Mouse (Mus musculus) cortical plate, adult 2 months (tissue): ENCODE results near the gene Gm1113. TPM values are rescaled to one million over a fixed set of nuclear protein-coding genes. Genes with fewer than 3 reads are reported as not detected.

Experiments
- H3K27ac ChIP-seq: fragments of 200-500 bp; 2 replicates; pipeline ENCODE4 v1.5.1; 2012; ENCODE audit warnings: low read length, control low read depth, inconsistent platforms; ENCODE audit not compliant: insufficient read depth
- H3K4me1 ChIP-seq: fragments of 200-500 bp; 2 replicates; pipeline ENCODE4 v1.6.1; 2011; ENCODE audit warnings: low read length; ENCODE audit not compliant: control insufficient read depth, insufficient read depth
- H3K4me3 ChIP-seq: fragments of 200-500 bp; 2 replicates; pipeline ENCODE4 v1.5.1; 2011; ENCODE audit warnings: mild to moderate bottlenecking, low read length, control low read depth; ENCODE audit not compliant: insufficient read depth
- CTCF ChIP-seq: fragments of 200-500 bp; IDR thresholded peaks from 2 replicates; pipeline ENCODE4 v1.5.1; 2011; ENCODE audit warnings: mild to moderate bottlenecking, control low read depth, low read length; ENCODE audit not compliant: insufficient read depth; ENCODE audit errors: extremely low read depth
- POLR2A ChIP-seq: fragments of 200-500 bp; IDR thresholded peaks from 2 replicates; pipeline ENCODE4 v1.6.1; 2011; ENCODE audit warnings: mild to moderate bottlenecking, low read length, control low read depth; ENCODE audit not compliant: insufficient read depth; ENCODE audit errors: extremely low read depth
- polyA plus RNA-seq: library from polyadenylated mRNA; depleted of rRNA; stranded (reverse); fragments of >200 nt; gene quantifications from 2 replicates; pipeline ENCODE4 v1.2.3, GENCODE M21; 2012

Gm1113 gene
- polyA plus RNA-seq, 1 experiment = not detected

GRCm38 (mm10) chr9:35508234-35508633 lies 9.8 kb downstream of the Gm1113 start:
- no peak overlapping the region for H3K27ac ChIP-seq
- H3K4me1 ChIP-seq = no peaks in the 10 kb centered on the region
- H3K4me3 ChIP-seq = no peak overlapping the region
- no peak for TF ChIP-seq POLR2A
- no peak for TF ChIP-seq CTCF

GRCm38 (mm10) chr9:35502361-35503000 lies 15.6 kb downstream of the Gm1113 start:
- no peak overlapping the region for H3K27ac ChIP-seq
- TF ChIP-seq POLR2A (no peak), CTCF (no peak)
- H3K4me3 ChIP-seq = no peak overlapping the region
- H3K4me1 ChIP-seq = no peaks in the 10 kb centered on the region

GRCm38 (mm10) chr9:35499946-35500345 lies 18.1 kb downstream of the Gm1113 start:
- Histone ChIP-seq H3K27ac (no peak overlapping the region), H3K4me1 (no peaks in the 10 kb centered on the region)
- no peak for TF ChIP-seq CTCF
- TF ChIP-seq POLR2A = no peak

GRCm38 (mm10) chr9:35495471-35495870 lies 22.6 kb downstream of the Gm1113 start:
- TF ChIP-seq POLR2A (no peak), CTCF (no peak)
- no peak overlapping the region for H3K27ac ChIP-seq
- H3K4me1 ChIP-seq = no peaks in the 10 kb centered on the region
- H3K4me3 ChIP-seq = no peak overlapping the region

More at GRCm38 (mm10) chr9:35499946-35500345, 18.1 kb downstream of the Gm1113 start:
- no peak overlapping the region for H3K4me3 ChIP-seq

- no peak for TF ChIP-seq POLR2A
- no peak for TF ChIP-seq CTCF
- Histone ChIP-seq H3K4me3 (no peak overlapping the region), H3K27ac (no peak overlapping the region), H3K4me1 (no peaks in the 10 kb centered on the region)
Observed at GRCm38 (mm10) chr9:35494937-35495336, 23.1 kb downstream of the Gm1113 start.

GRCm38 (mm10) chr9:35493733-35494092 lies 24.4 kb downstream of the Gm1113 start:
- no peak overlapping the region for H3K4me3 ChIP-seq
- TF ChIP-seq POLR2A (no peak), CTCF (no peak)
- no peaks in the 10 kb centered on the region for H3K4me1 ChIP-seq
- no peak overlapping the region for H3K27ac ChIP-seq

- H3K4me1 ChIP-seq = no peaks in the 10 kb centered on the region
- H3K27ac ChIP-seq = no peak overlapping the region
- H3K4me3 ChIP-seq = no peak overlapping the region
- TF ChIP-seq POLR2A = no peak
- TF ChIP-seq CTCF = no peak
Observed at GRCm38 (mm10) chr9:35493033-35493732, 24.9 kb downstream of the Gm1113 start.

- Histone ChIP-seq H3K4me3 (no peak overlapping the region), H3K4me1 (no peaks in the 10 kb centered on the region), H3K27ac (no peak overlapping the region)
- no peak for TF ChIP-seq POLR2A
- TF ChIP-seq CTCF = no peak
Observed at GRCm38 (mm10) chr9:35491109-35491866, 26.8 kb downstream of the Gm1113 start.

- Histone ChIP-seq H3K4me3 (no peak overlapping the region), H3K27ac (no peak overlapping the region), H3K4me1 (no peaks in the 10 kb centered on the region)
- TF ChIP-seq CTCF (no peak), POLR2A (no peak)
Observed at GRCm38 (mm10) chr9:35488496-35488895, 29.6 kb downstream of the Gm1113 start.

- TF ChIP-seq POLR2A = no peak
- TF ChIP-seq CTCF = no peak
- Histone ChIP-seq H3K4me3 (no peak overlapping the region), H3K4me1 (no peaks in the 10 kb centered on the region), H3K27ac (no peak overlapping the region)
Observed at GRCm38 (mm10) chr9:35486616-35487015, 31.5 kb downstream of the Gm1113 start.

- Histone ChIP-seq H3K27ac (no peak overlapping the region), H3K4me3 (no peak overlapping the region), H3K4me1 (no peaks in the 10 kb centered on the region)
- no peak for TF ChIP-seq POLR2A
- TF ChIP-seq CTCF = no peak
Observed at GRCm38 (mm10) chr9:35483949-35484348, 34.1 kb downstream of the Gm1113 start.
